Mouse (Mus musculus): Measurements from ENCODE around the gene Srp9. TPM values are rescaled to one million over a fixed set of nuclear protein-coding genes. Genes with fewer than 3 reads are reported as not detected.

Gene Srp9
- polyA plus RNA-seq, 1 experiment: 33.9 TPM

- no peak overlapping the region for H3K4me3 ChIP-seq (replicated peaks; ENCODE audit: extremely low read depth, low read depth, low read length)
- TF ChIP-seq CTCF (IDR thresholded peaks at IDR 0.05; ENCODE audit: insufficient read depth, low read length): no peak
- no peak for TF ChIP-seq POLR2A (IDR thresholded peaks at IDR 0.05; ENCODE audit: borderline replicate concordance, extremely low read depth, low read depth, low read length)
- no peaks in the 10 kb centered on the region for H3K4me1 ChIP-seq (ENCODE audit: control insufficient read depth, insufficient read depth, low read length)
- no peak for DNase-seq
Measured at GRCm38 (mm10) chr1:182102706-182103105, 21.8 kb upstream of the Srp9 start.

- H3K4me1 ChIP-seq (ENCODE audit: control insufficient read depth, insufficient read depth, low read length): no peaks in the 10 kb centered on the region
- WGBS: 78% methylated on average over 11 of the region's 11 CpGs
- no peak for DNase-seq
Measured at GRCm38 (mm10) chr1:182103436-182103835, 21.1 kb upstream of the Srp9 start.

GRCm38 (mm10) chr1:182105023-182105422 is 19.5 kb upstream of the Srp9 start:
- no peak for DNase-seq
- Histone ChIP-seq H3K4me3 (replicated peaks; ENCODE audit: extremely low read depth, low read depth, low read length) (no peak overlapping the region), H3K4me1 (ENCODE audit: control insufficient read depth, insufficient read depth, low read length) (no peaks in the 10 kb centered on the region)
- TF ChIP-seq POLR2A (IDR thresholded peaks at IDR 0.05; ENCODE audit: borderline replicate concordance, extremely low read depth, low read depth, low read length): no peak
- no peak for TF ChIP-seq CTCF (IDR thresholded peaks at IDR 0.05; ENCODE audit: insufficient read depth, low read length)
- WGBS: 66% methylated on average over 3 of the region's 3 CpGs

More at GRCm38 (mm10) chr1:182103436-182103835, 21.1 kb upstream of the Srp9 start:
- TF ChIP-seq POLR2A (IDR thresholded peaks at IDR 0.05; ENCODE audit: borderline replicate concordance, extremely low read depth, low read depth, low read length) (no peak), CTCF (IDR thresholded peaks at IDR 0.05; ENCODE audit: insufficient read depth, low read length) (no peak)
- no peak overlapping the region for H3K4me3 ChIP-seq (replicated peaks; ENCODE audit: extremely low read depth, low read depth, low read length)

- WGBS: 75% methylated on average over 9 of the region's 9 CpGs
- DNase-seq: no peak
- TF ChIP-seq CTCF (IDR thresholded peaks at IDR 0.05; ENCODE audit: insufficient read depth, low read length) (no peak), POLR2A (IDR thresholded peaks at IDR 0.05; ENCODE audit: borderline replicate concordance, extremely low read depth, low read depth, low read length) (no peak)
- Histone ChIP-seq H3K4me3 (replicated peaks; ENCODE audit: extremely low read depth, low read depth, low read length) (no peak overlapping the region), H3K4me1 (ENCODE audit: control insufficient read depth, insufficient read depth, low read length) (no peaks in the 10 kb centered on the region)
Measured at GRCm38 (mm10) chr1:182107251-182107650, 17.3 kb upstream of the Srp9 start.

GRCm38 (mm10) chr1:182108397-182109099 is 16.0 kb upstream of the Srp9 start:
- Histone ChIP-seq H3K4me3 (replicated peaks; ENCODE audit: extremely low read depth, low read depth, low read length) (no peak overlapping the region), H3K4me1 (ENCODE audit: control insufficient read depth, insufficient read depth, low read length) (no peaks in the 10 kb centered on the region)
- 55% methylated on average over 13 of the region's 13 CpGs for WGBS
- TF ChIP-seq CTCF (IDR thresholded peaks at IDR 0.05; ENCODE audit: insufficient read depth, low read length): no peak
- no peak for TF ChIP-seq POLR2A (IDR thresholded peaks at IDR 0.05; ENCODE audit: borderline replicate concordance, extremely low read depth, low read depth, low read length)
- no peak for DNase-seq

GRCm38 (mm10) chr1:182110185-182110584 is 14.4 kb upstream of the Srp9 start:
- H3K4me1 ChIP-seq (ENCODE audit: control insufficient read depth, insufficient read depth, low read length): no peaks in the 10 kb centered on the region
- no peak for TF ChIP-seq CTCF (IDR thresholded peaks at IDR 0.05; ENCODE audit: insufficient read depth, low read length)
- no peak for TF ChIP-seq POLR2A (IDR thresholded peaks at IDR 0.05; ENCODE audit: borderline replicate concordance, extremely low read depth, low read depth, low read length)
- 87% methylated on average over 11 of the region's 11 CpGs for WGBS
- no peak overlapping the region for H3K4me3 ChIP-seq (replicated peaks; ENCODE audit: extremely low read depth, low read depth, low read length)
- DNase-seq: no peak

- DNase-seq: no peak
- 62% methylated on average over 15 of the region's 15 CpGs for WGBS
- H3K4me1 ChIP-seq (ENCODE audit: control insufficient read depth, insufficient read depth, low read length): peaks cover 2% of the 10 kb centered on the region; the same call in 1 of the 2 replicates
- no peak overlapping the region for H3K4me3 ChIP-seq (replicated peaks; ENCODE audit: extremely low read depth, low read depth, low read length)
- TF ChIP-seq CTCF (IDR thresholded peaks at IDR 0.05; ENCODE audit: insufficient read depth, low read length): no peak
- no peak for TF ChIP-seq POLR2A (IDR thresholded peaks at IDR 0.05; ENCODE audit: borderline replicate concordance, extremely low read depth, low read depth, low read length)
Measured at GRCm38 (mm10) chr1:182110708-182111385, 13.7 kb upstream of the Srp9 start.

GRCm38 (mm10) chr1:182111386-182112317 is 12.9 kb upstream of the Srp9 start:
- no peak for DNase-seq
- Histone ChIP-seq H3K4me1 (ENCODE audit: control insufficient read depth, insufficient read depth, low read length) (peaks cover 2% of the 10 kb centered on the region; the same call in 1 of the 2 replicates), H3K4me3 (replicated peaks; ENCODE audit: extremely low read depth, low read depth, low read length) (no peak overlapping the region)
- TF ChIP-seq CTCF (IDR thresholded peaks at IDR 0.05; ENCODE audit: insufficient read depth, low read length) (no peak), POLR2A (IDR thresholded peaks at IDR 0.05; ENCODE audit: borderline replicate concordance, extremely low read depth, low read depth, low read length) (no peak)
- 59% methylated on average over 14 of the region's 14 CpGs for WGBS

GRCm38 (mm10) chr1:182112385-182112784 is 12.2 kb upstream of the Srp9 start:
- TF ChIP-seq POLR2A (IDR thresholded peaks at IDR 0.05; ENCODE audit: borderline replicate concordance, extremely low read depth, low read depth, low read length): no peak
- no peak for TF ChIP-seq CTCF (IDR thresholded peaks at IDR 0.05; ENCODE audit: insufficient read depth, low read length)
- WGBS: 87% methylated on average over 15 of the region's 15 CpGs
- Histone ChIP-seq H3K4me1 (ENCODE audit: control insufficient read depth, insufficient read depth, low read length) (peaks cover 2% of the 10 kb centered on the region; the same call in 1 of the 2 replicates), H3K4me3 (replicated peaks; ENCODE audit: extremely low read depth, low read depth, low read length) (no peak overlapping the region)
- no peak for DNase-seq

All from lung, adult 2 months (tissue).